Mouse (Mus musculus) E14TG2a.4 (cell line): ENCODE data around the gene Krtap2-4.
A peak's percentile ranks its signal among the peaks of the same experiment; 100 is the strongest.
"Not testable (repeated sequence)": the region's sequence is repeated elsewhere in the genome, so short reads cannot be mapped to it uniquely, and the experiment has no call there.

ENCODE experiments used
- H3K27me3 ChIP-seq: 2 replicates; pipeline ENCODE4 v1.6.1; 2014; ENCODE audit warnings: low read length, control low read depth; ENCODE audit not compliant: insufficient read depth
- H3K36me3 ChIP-seq: 2 replicates; pipeline ENCODE4 v1.6.1; 2014; ENCODE audit warnings: low read length, control low read depth; ENCODE audit not compliant: insufficient read depth
- H3K4me1 ChIP-seq: replicated peaks from 2 replicates; pipeline ENCODE4 v1.6.1; 2014; ENCODE audit warnings: low read depth, low read length, control low read depth
- H3K4me3 ChIP-seq: replicated peaks from 2 replicates; pipeline ENCODE4 v1.5.1; 2014; ENCODE audit warnings: mild to moderate bottlenecking, low read length
- H3K9me3 ChIP-seq: 2 replicates; pipeline ENCODE4 v1.6.1; 2014; ENCODE audit warnings: low read length, control low read depth
- CTCF ChIP-seq: conservative IDR thresholded peaks from 2 replicates; pipeline ENCODE4 v1.5.1; 2014; ENCODE audit warnings: low read length
- NANOG ChIP-seq: IDR thresholded peaks from 2 replicates; pipeline ENCODE4 v1.6.1; 2014; ENCODE audit warnings: borderline replicate concordance, low read length, mixed read lengths
- POU5F1 ChIP-seq: IDR thresholded peaks from 2 replicates; pipeline ENCODE4 v1.6.1; 2014; ENCODE audit warnings: low read length, borderline replicate concordance

The Krtap2-4 gene

DNA sequence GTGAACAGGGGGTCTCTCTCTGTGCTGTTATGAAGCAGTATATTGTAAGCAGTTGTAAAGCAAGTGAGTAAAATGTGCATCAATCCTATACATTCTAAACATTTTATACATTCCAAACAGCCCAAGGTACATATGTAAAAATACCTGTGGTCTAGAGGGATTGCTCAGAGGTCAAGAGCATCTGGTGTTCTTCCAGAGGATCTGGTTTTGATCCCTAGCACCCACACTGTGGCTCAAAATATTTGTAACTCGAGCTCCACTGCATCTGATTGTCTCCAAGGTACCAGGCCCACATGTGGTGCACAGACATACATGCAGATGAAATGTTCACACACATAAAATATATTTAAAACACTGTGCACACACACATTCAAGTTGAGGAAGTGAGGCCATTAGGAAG, 26.3 kb upstream of the Krtap2-4 start:
- H3K27me3 ChIP-seq, result no peaks in the 10 kb centered on the region
- no peaks in the 10 kb centered on the region for H3K36me3 ChIP-seq
- H3K4me1 ChIP-seq, result no peaks in the 10 kb centered on the region
- H3K4me3 ChIP-seq, result no peak overlapping the region
- no peaks in the 10 kb centered on the region for H3K9me3 ChIP-seq
- TF ChIP-seq NANOG (no peak), POU5F1 (no peak), CTCF (no peak)

DNA sequence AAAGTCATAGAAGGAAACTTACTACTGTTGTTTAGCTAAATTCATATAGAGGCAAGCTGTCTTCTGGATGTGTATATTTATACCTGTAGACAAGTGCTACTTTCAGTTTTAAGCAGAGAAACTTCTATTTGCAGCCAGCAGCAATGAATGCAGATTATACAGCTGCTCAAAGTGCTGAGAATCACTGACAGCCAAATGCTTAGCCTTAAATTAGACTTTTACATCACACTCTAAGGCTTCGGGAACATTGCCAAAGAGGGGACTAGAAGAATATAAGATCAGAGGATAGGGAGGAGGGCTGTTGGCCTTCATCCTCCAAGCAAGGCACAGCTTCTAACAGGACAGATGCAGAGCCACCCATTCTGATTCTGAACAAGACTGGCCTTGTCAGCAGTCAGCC, 22.4 kb upstream of the Krtap2-4 start:
- TF ChIP-seq NANOG, result no peak
- no peak for TF ChIP-seq CTCF
- TF ChIP-seq POU5F1, result no peak
- Histone ChIP-seq H3K27me3 (no peaks in the 10 kb centered on the region), H3K4me3 (no peak overlapping the region), H3K9me3 (no peaks in the 10 kb centered on the region), H3K36me3 (no peaks in the 10 kb centered on the region), H3K4me1 (no peaks in the 10 kb centered on the region)

DNA sequence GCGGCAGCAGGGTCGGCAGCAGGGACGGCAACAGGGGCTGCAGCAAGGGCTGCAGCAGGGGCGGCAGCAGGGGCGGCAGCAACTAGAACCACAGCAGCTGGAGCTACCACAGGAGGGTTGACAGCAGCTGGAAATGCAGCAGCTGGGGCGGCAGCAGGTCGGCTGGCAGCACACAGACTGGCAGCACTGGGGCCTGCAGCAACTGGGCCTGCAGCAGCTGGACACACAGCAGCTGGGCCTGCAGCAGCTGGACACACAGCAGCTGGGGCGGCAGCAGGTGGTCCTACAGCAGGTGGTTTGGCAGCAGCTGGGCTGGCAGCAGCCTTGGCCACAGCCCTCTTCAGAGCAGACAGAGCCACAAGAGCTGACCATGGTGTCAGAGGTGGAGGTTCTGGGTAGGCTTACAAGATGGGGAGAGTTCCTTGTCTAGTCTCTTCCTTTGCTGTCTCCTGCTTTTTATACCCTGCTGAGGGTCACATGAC, 20.0 kb upstream of the Krtap2-4 start, which contains the start of gene Krtap4-2:
Krtap4-2 (minus strand) TSS at position 432 of the 482 bp plus-strand sequence.
- Histone ChIP-seq H3K4me1 (no peaks in the 10 kb centered on the region), H3K4me3 (no peak within 1 kb of the TSS), H3K9me3 (no peaks in the 10 kb centered on the region), H3K27me3 (peaks cover 5% of the 10 kb centered on the region; the same call in 1 of the 2 replicates), H3K36me3 (no peaks in the 10 kb centered on the region)
- TF ChIP-seq NANOG (no peak), POU5F1 (no peak), CTCF (no peak)

DNA sequence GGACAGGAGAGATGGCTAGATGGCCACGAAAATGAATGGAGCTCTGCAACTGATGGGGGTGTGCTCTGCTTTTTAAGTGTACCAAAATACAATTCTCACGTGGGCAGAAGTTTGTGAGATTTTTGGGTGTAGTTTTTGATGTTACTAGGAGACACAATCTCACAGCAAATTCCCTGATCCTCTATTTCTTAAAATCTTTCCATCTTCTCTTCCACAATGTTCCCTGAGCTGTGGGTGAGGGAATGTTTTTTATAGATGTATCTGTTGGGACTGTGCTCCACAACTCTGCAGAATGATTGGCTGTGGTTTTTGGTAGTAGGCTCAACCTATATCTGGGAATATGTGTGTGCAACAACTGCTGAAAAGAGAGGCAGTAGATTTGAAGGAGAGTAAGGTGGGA, 18.6 kb upstream of the Krtap2-4 start:
- Histone ChIP-seq H3K27me3 (peaks cover 5% of the 10 kb centered on the region; the same call in 1 of the 2 replicates), H3K36me3 (no peaks in the 10 kb centered on the region), H3K4me3 (no peak overlapping the region), H3K9me3 (no peaks in the 10 kb centered on the region), H3K4me1 (no peaks in the 10 kb centered on the region)
- no peak for TF ChIP-seq POU5F1
- TF ChIP-seq NANOG, result no peak
- no peak for TF ChIP-seq CTCF

DNA sequence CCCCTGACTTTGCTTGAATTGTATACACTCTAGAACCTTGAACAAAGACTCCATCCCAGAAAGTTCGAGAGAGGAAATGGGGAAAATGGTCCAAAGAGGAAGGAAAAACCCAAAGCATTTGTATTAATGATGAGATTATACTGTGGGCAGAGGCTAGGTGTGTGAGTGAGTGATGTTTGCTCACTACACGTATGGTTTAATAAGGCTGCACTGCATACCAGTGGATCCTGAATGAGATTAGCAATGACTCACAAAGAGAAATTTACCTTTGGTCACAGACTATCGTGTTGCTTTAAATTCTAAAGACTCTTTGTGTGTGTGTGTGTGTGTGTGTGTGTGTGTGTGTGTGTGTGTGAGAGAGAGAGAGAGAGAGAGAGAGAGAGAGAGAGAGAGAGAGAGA, 16.2 kb upstream of the Krtap2-4 start:
- no peaks in the 10 kb centered on the region for H3K36me3 ChIP-seq
- H3K4me3 ChIP-seq, result no peak overlapping the region
- H3K9me3 ChIP-seq, result no peaks in the 10 kb centered on the region
- peaks cover 5% of the 10 kb centered on the region; the same call in 1 of the 2 replicates for H3K27me3 ChIP-seq
- H3K4me1 ChIP-seq, result no peaks in the 10 kb centered on the region
- TF ChIP-seq POU5F1 (no peak), CTCF (no peak), NANOG (no peak)

DNA sequence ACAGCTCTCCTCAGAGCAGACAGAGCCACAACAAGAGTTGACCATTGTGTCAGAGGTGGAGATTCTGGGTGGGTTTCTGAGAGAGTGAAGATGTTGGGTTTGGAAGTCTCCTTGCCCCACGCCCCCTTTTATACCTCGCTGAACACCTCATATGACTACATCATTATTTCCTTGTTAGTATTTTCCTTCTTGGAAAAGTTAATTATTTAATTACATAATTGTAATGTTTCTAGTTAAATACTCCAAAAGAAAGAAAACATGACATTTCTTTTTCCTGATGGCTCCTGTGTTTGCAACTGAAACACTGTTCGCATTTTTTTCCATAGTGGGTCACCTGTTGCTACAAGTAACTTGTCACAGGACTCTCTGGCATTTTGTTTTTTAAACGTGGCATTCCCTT, 13.5 kb upstream of the Krtap2-4 start, which contains the start of gene Krtap4-1:
Krtap4-1 (minus strand) TSS at position 101 of the 400 bp plus-strand sequence.
- Histone ChIP-seq H3K4me3 (0 out of 2 replicates have a peak within 1 kb of the TSS, but pooled peaks have one; percentile 7), H3K9me3 (no peaks in the 10 kb centered on the region), H3K27me3 (peaks cover 5% of the 10 kb centered on the region; the same call in 1 of the 2 replicates), H3K36me3 (no peaks in the 10 kb centered on the region), H3K4me1 (no peaks in the 10 kb centered on the region)
- no peak for TF ChIP-seq POU5F1
- TF ChIP-seq CTCF, result no peak
- TF ChIP-seq NANOG, result no peak

DNA sequence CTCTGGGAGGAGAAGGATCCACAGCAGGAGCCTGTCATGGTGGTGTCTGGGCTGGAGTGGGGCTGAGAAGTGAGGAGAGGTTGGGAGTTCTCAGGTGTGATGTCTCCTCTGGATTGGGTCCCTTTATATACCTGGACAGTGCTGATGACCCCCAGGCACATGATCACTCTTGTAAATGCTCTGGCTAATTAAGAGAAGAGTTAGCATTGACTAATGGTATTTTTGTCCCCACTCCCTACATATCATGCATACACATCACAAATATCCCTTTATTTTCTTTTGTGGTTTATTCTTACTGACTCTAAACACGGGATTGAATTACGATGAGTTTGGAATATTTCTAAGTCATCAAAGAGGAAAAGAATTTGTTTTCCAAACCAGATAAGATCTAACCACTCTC, 5.7 kb upstream of the Krtap2-4 start, which contains the start of gene Gm11562:
Gm11562 (minus strand) TSS at position 101 of the 400 bp plus-strand sequence.
- Histone ChIP-seq H3K4me1 (no peaks in the 10 kb centered on the region), H3K9me3 (no peaks in the 10 kb centered on the region), H3K4me3 (no peak within 1 kb of the TSS), H3K27me3 (no peaks in the 10 kb centered on the region), H3K36me3 (no peaks in the 10 kb centered on the region)
- no peak for TF ChIP-seq POU5F1
- no peak for TF ChIP-seq NANOG
- no peak for TF ChIP-seq CTCF

DNA sequence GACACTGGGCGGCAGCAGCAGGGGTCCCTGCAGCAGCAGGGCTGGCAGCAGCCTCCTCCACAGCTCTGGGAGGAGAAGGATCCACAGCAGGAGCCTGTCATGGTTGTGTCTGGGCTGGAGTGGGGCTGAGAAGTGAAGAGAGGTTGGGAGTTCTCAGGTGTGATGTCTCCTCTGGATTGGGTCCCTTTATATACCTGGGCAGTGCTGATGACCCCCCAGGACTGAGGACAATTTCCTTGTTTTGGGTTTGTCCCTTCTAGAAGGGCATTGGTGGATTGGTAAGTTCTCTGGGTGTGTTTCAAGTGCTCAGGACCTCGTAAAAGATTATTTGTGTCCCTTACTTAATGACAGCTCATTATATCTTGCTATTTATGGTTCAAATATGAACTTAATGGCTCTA, 4.6 kb downstream of the Krtap2-4 start, which contains the start of gene Gm11937:
Gm11937 (minus strand) TSS at position 101 of the 400 bp plus-strand sequence.
- not testable (repeated sequence) for H3K9me3 ChIP-seq, H3K27me3 ChIP-seq, H3K36me3 ChIP-seq, H3K4me1 ChIP-seq, H3K4me3 ChIP-seq

DNA sequence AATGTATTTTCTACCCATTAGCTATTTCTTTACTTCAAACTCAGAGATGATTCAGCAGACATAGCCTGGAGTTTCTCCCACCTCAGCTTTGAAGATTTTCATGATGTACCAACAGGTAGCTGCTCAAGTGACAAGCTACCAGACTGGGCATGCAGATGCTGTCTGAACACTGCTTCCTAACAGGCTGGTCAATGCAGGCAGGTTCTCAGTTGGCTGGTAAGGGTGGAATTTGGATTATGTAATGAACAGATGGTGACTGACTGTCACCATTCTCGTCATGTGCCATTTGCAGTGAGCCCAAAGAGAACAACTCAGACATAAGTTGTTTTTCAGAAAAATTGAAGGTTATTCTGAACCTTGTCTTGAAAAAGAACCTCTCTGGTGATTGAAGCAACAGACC, 5.5 kb downstream of the Krtap2-4 start:
- TF ChIP-seq NANOG, result no peak
- no peak for TF ChIP-seq CTCF
- no peak for TF ChIP-seq POU5F1

DNA sequence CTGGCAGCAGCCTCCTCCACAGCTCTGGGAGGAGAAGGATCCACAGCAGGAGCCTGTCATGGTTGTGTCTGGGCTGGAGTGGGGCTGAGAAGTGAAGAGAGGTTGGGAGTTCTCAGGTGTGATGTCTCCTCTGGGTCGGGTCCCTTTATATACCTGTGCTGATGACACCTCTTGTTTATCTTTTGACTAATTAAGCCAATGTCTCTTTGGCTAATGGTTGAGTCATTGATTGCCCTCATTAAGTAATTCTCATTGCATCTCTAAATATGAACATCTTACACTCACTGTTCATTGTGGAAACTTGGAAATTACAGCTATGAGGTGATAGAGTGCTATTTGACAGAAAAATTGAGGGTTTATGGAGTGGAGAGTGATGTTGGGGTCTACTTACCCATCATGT, 11.4 kb downstream of the Krtap2-4 start, which contains the start of gene Gm11938:
Gm11938 (minus strand) TSS at position 101 of the 400 bp plus-strand sequence.
- H3K27me3 ChIP-seq, H3K4me3 ChIP-seq, H3K4me1 ChIP-seq, H3K36me3 ChIP-seq, H3K9me3 ChIP-seq: not testable (repeated sequence)

More for the DNA sequence above, 5.5 kb downstream of the Krtap2-4 start:
- no peaks in the 10 kb centered on the region for H3K36me3 ChIP-seq
- no peaks in the 10 kb centered on the region for H3K4me1 ChIP-seq
- no peaks in the 10 kb centered on the region for H3K27me3 ChIP-seq
- H3K9me3 ChIP-seq, result no peaks in the 10 kb centered on the region
- no peak overlapping the region for H3K4me3 ChIP-seq

DNA sequence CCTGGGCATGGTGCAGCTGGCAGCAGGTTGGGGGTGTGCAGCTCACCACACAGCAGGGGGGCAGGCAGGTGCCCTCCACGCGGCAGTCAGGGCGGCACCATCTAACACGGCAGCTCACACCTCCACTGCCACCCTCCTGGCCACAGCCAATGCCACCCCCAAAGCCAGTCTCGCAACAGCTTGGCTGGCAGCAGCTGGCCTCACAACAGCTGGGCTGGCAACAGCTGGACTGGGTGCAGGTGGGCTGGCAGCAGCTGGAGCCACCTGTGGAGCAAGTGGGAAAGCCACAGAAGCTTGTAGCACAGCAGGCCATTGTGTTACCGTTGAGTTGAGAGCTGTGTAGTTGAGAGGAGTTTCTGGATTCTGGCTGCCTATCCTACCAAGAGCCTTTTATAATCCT, 16.9 kb downstream of the Krtap2-4 start, which contains the start of gene Krtap9-3:
Krtap9-3 (minus strand) TSS at position 364 of the 400 bp plus-strand sequence.
- not testable (repeated sequence) for H3K4me3 ChIP-seq, H3K4me1 ChIP-seq, H3K27me3 ChIP-seq, H3K36me3 ChIP-seq, H3K9me3 ChIP-seq
